Mouse (Mus musculus): Measurements from ENCODE around the gene Pgf. TPM values are rescaled to one million over a fixed set of nuclear protein-coding genes. Genes with fewer than 3 reads are reported as not detected.

Gene Pgf
- 1 to 10 TPM; 2.1 to 4.4 (median 3.1) TPM for total RNA-seq (2022)

GRCm38 (mm10) chr12:85177740-85178239, at the start of gene Pgf:
Gene Pgf, minus strand, starts transcription at chr12:85177790.
- no peak for DNase-seq (ENCODE audit: low spot score in 2 of 2)

- no peak for DNase-seq (ENCODE audit: low spot score in 2 of 2)
These were observed 49.6 kb upstream of the Pgf start for GRCm38 (mm10) chr12:85227227-85227626.

- DNase-seq (ENCODE audit: low spot score in 2 of 2): no peak
These were observed 42.3 kb upstream of the Pgf start for GRCm38 (mm10) chr12:85219905-85220290.

GRCm38 (mm10) chr12:85219236-85219904, 41.8 kb upstream of the Pgf start, which contains the start of gene Eif2b2:
Gene Eif2b2, plus strand, starts transcription at chr12:85219481.
- DNase-seq (ENCODE audit: low spot score in 2 of 2): peak; percentile 96 to 98

- no peak for DNase-seq (ENCODE audit: low spot score in 2 of 2)
These were observed 40.2 kb upstream of the Pgf start for GRCm38 (mm10) chr12:85217733-85218310.

- DNase-seq (ENCODE audit: low spot score in 2 of 2): no peak
These were observed 37.4 kb upstream of the Pgf start for GRCm38 (mm10) chr12:85215031-85215430.

GRCm38 (mm10) chr12:85208687-85209199, 31.2 kb upstream of the Pgf start:
- DNase-seq (ENCODE audit: low spot score in 2 of 2): no peak

GRCm38 (mm10) chr12:85205425-85205824, 27.8 kb upstream of the Pgf start:
- DNase-seq (ENCODE audit: low spot score in 2 of 2): no peak

GRCm38 (mm10) chr12:85204105-85204504, 26.5 kb upstream of the Pgf start:
- no peak for DNase-seq (ENCODE audit: low spot score in 2 of 2)

GRCm38 (mm10) chr12:85203699-85204098, 26.1 kb upstream of the Pgf start:
- no peak for DNase-seq (ENCODE audit: low spot score in 2 of 2)

GRCm38 (mm10) chr12:85202191-85202590, 24.6 kb upstream of the Pgf start:
- no peak for DNase-seq (ENCODE audit: low spot score in 2 of 2)

GRCm38 (mm10) chr12:85201830-85202147, 24.2 kb upstream of the Pgf start:
- DNase-seq (ENCODE audit: low spot score in 2 of 2): no peak

- DNase-seq (ENCODE audit: low spot score in 2 of 2): no peak
These were observed 23.6 kb upstream of the Pgf start for GRCm38 (mm10) chr12:85200929-85201829.

GRCm38 (mm10) chr12:85199954-85200353, 22.4 kb upstream of the Pgf start:
- no peak for DNase-seq (ENCODE audit: low spot score in 2 of 2)

- no peak for DNase-seq (ENCODE audit: low spot score in 2 of 2)
These were observed 20.3 kb upstream of the Pgf start for GRCm38 (mm10) chr12:85197936-85198335.

- no peak for DNase-seq (ENCODE audit: low spot score in 2 of 2)
These were observed 19.8 kb upstream of the Pgf start for GRCm38 (mm10) chr12:85197371-85197770.

- no peak for DNase-seq (ENCODE audit: low spot score in 2 of 2)
These were observed 18.6 kb upstream of the Pgf start for GRCm38 (mm10) chr12:85196191-85196590.

GRCm38 (mm10) chr12:85195086-85195485, 17.5 kb upstream of the Pgf start:
- DNase-seq (ENCODE audit: low spot score in 2 of 2): no peak

- no peak for DNase-seq (ENCODE audit: low spot score in 2 of 2)
These were observed 17.0 kb upstream of the Pgf start for GRCm38 (mm10) chr12:85194623-85195018.

GRCm38 (mm10) chr12:85193923-85194622, 16.5 kb upstream of the Pgf start:
- no peak for DNase-seq (ENCODE audit: low spot score in 2 of 2)

GRCm38 (mm10) chr12:85193146-85193545, 15.6 kb upstream of the Pgf start:
- DNase-seq (ENCODE audit: low spot score in 2 of 2): no peak

All from left cerebral cortex, adult 8-10 months (tissue).